Mouse (Mus musculus): ENCODE results near the gene Cd33. TPM values are rescaled to one million over a fixed set of nuclear protein-coding genes. Genes with fewer than 3 reads are reported as not detected.

Gene Cd33
- total RNA-seq, 1 experiment from 2014 or later = 2.4 TPM

- no peak for DNase-seq
Measured at GRCm38 (mm10) chr7:43515076-43515475, 29.2 kb downstream of the Cd33 start.

- DNase-seq = no peak
Measured at GRCm38 (mm10) chr7:43512519-43512918, 31.7 kb downstream of the Cd33 start.

GRCm38 (mm10) chr7:43511707-43512478 is 32.3 kb downstream of the Cd33 start:
- DNase-seq = no peak

GRCm38 (mm10) chr7:43495343-43496021 is 48.7 kb downstream of the Cd33 start:
- DNase-seq = peak; percentile 51

- DNase-seq = no peak
Measured at GRCm38 (mm10) chr7:43490861-43491260, 53.4 kb downstream of the Cd33 start.

GRCm38 (mm10) chr7:43490182-43490584 is 54.0 kb downstream of the Cd33 start:
- DNase-seq = peak; percentile 62

- DNase-seq = no peak
Measured at GRCm38 (mm10) chr7:43489631-43490125, 54.5 kb downstream of the Cd33 start, which contains the start of gene Iglon5. Gene Iglon5, minus strand, starts transcription at chr7:43490075.

GRCm38 (mm10) chr7:43488646-43489045 is 55.6 kb downstream of the Cd33 start:
- no peak for DNase-seq

- DNase-seq = peak; percentile 31
Measured at GRCm38 (mm10) chr7:43483236-43483635, 61.0 kb downstream of the Cd33 start.

- DNase-seq = peak; percentile 35
Measured at GRCm38 (mm10) chr7:43482090-43482716, 62.0 kb downstream of the Cd33 start.

- no peak for DNase-seq
Measured at GRCm38 (mm10) chr7:43481191-43481590, 63.0 kb downstream of the Cd33 start.

- DNase-seq = no peak
Measured at GRCm38 (mm10) chr7:43476376-43476775, 67.9 kb downstream of the Cd33 start.

GRCm38 (mm10) chr7:43475706-43476105 is 68.5 kb downstream of the Cd33 start:
- DNase-seq = no peak

Other genes with a start within 250 kb of the Cd33 start
- gene Zfp715, start 231.1 kb downstream of the Cd33 start, total RNA-seq (2021) = 22.4 and 23.0 TPM in 2 replicates
- not detected in 2 replicates for gene Siglecf, start 193.1 kb downstream of the Cd33 start, total RNA-seq (2021)
- gene Siglecg, start 136.2 kb downstream of the Cd33 start, total RNA-seq (2021) = 0.09 and 1.00 TPM in 2 replicates
- not detected in 2 replicates for gene Lim2, start 116.8 kb downstream of the Cd33 start, total RNA-seq (2021)
- 0.46 TPM in 1 of 2 replicates, not detected in the other for gene Nkg7, start 107.4 kb downstream of the Cd33 start, total RNA-seq (2021)
- not detected in 2 replicates for gene Cldnd2, start 103.6 kb downstream of the Cd33 start, total RNA-seq (2021)
- 373 and 390 TPM in 2 replicates for gene Etfb, start 100.3 kb downstream of the Cd33 start, total RNA-seq (2021)
- 1.5 TPM in 1 of 2 replicates, not detected in the other for gene Gm45233, start 100.3 kb downstream of the Cd33 start, total RNA-seq (2021)
- gene Vsig10l, start 81.3 kb downstream of the Cd33 start, total RNA-seq (2021) = 3.6 and 4.6 TPM in 2 replicates
- gene Iglon5, start 54.4 kb downstream of the Cd33 start, total RNA-seq (2021) = 1.3 and 2.1 TPM in 2 replicates
- gene 4931406B18Rik, start 38.5 kb downstream of the Cd33 start, total RNA-seq (2021) = not detected in 2 replicates
- 2.8 and 3.1 TPM in 2 replicates for gene Zfp658, start 17.8 kb upstream of the Cd33 start, total RNA-seq (2021)
- gene Zfp719, start 35.2 kb upstream of the Cd33 start, total RNA-seq (2021) = 16.2 and 17.5 TPM in 2 replicates
- gene Zfp819, start 62.7 kb upstream of the Cd33 start, total RNA-seq (2021) = not detected in 2 replicates
- not detected in 2 replicates for gene Ceacam18, start 90.3 kb upstream of the Cd33 start, total RNA-seq (2021)
- gene Siglece, start 115.7 kb upstream of the Cd33 start, total RNA-seq (2021) = 1.9 and 2.1 TPM in 2 replicates
- gene Ctu1, start 127.6 kb upstream of the Cd33 start, total RNA-seq (2021) = 11.1 and 13.4 TPM in 2 replicates
- gene Klk14, start 146.0 kb upstream of the Cd33 start, total RNA-seq (2021) = not detected in 2 replicates
- gene Klk13, start 168.1 kb upstream of the Cd33 start, total RNA-seq (2021) = not detected in 2 replicates
- not detected in 2 replicates for gene Klk12, start 224.5 kb upstream of the Cd33 start, total RNA-seq (2021)
- not detected in 2 replicates for gene Klk11, start 230.2 kb upstream of the Cd33 start, total RNA-seq (2021)
- not detected in 2 replicates for gene Klk10, start 236.6 kb upstream of the Cd33 start, total RNA-seq (2021)
- not detected in 2 replicates for gene Klk9, start 247.5 kb upstream of the Cd33 start, total RNA-seq (2021)

Measured in adrenal gland, postnatal 25 days (tissue).